Mouse (Mus musculus): ENCODE data around the gene Zfp791.

DNA sequence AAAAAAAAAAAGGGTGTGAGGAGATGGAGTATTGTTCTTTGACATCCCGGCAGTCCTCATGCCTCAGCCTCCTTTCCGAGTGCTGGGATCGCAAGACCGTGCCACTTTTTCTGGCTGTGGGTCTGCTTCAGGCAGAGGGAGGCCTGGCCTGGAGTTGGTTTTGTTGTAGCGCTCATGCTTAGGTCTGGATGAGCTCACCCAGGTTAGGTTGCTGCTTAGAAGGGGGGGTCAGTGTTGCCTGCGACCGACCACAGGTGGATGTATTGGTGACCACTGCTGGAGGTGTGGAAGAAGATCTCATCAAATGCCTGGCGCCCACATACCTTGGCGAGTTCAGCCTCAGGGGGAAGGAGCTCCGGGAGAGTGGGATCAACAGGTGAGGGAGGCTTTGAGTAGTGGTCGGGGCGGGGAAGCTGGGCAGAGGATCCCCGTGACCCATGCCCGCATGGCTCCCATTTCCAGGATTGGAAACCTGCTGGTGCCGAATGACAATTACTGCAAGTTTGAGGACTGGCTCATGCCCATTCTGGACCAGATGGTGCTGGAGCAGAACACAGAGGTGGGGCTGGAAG lies 49.8 kb downstream of the Zfp791 start:
- TF ChIP-seq CTCF (IDR thresholded peaks at IDR 0.05) (no peak), EP300 (IDR thresholded peaks at IDR 0.05) (no peak)

Measured in lung, postnatal 0 days (tissue).